Mouse (Mus musculus): ENCODE measurements around the gene Polr3h. TPM values are rescaled to one million over a fixed set of nuclear protein-coding genes. Genes with fewer than 3 reads are reported as not detected.
"Not testable (repeated sequence)": the region's sequence is repeated elsewhere in the genome, so short reads cannot be mapped to it uniquely, and the experiment has no call there.

The Polr3h gene
- polyA plus RNA-seq, 1 experiment from 2014 or later = 114 TPM

GRCm38 (mm10) chr15:81915663-81916062 lies 10.4 kb downstream of the Polr3h start:
- TF ChIP-seq CTCF (IDR thresholded peaks at IDR 0.05; ENCODE audit: low read depth) = no peak
- H3K4me3 ChIP-seq (ENCODE audit: low read depth, low read length) = no peak overlapping the region
- no peak overlapping the region for H3K27ac ChIP-seq (ENCODE audit: low read depth, low read length)
- no peak overlapping the region for H3K9ac ChIP-seq (ENCODE audit: low read depth, low read length)
- no peak overlapping the region for H3K4me2 ChIP-seq (replicated peaks; ENCODE audit: low read depth)
- peaks cover 64% of the 10 kb centered on the region for H3K36me3 ChIP-seq (ENCODE audit: control insufficient read depth, insufficient read depth)
- H3K9me3 ChIP-seq (ENCODE audit: control insufficient read depth) = no peaks in the 10 kb centered on the region
- H3K27me3 ChIP-seq (replicated peaks; ENCODE audit: control insufficient read depth, insufficient read depth, low read length) = no peaks in the 10 kb centered on the region
- 74% methylated on average over 5 of the region's 5 CpGs for WGBS
- H3K4me1 ChIP-seq (replicated peaks; ENCODE audit: control insufficient read depth, insufficient read depth, low read length) = no peaks in the 10 kb centered on the region
- ATAC-seq = no peak

GRCm38 (mm10) chr15:81914668-81915067 lies 11.4 kb downstream of the Polr3h start:
- no peak for ATAC-seq
- H3K9me3 ChIP-seq (ENCODE audit: control insufficient read depth) = no peaks in the 10 kb centered on the region
- peaks cover 74% of the 10 kb centered on the region for H3K36me3 ChIP-seq (ENCODE audit: control insufficient read depth, insufficient read depth)
- H3K4me3 ChIP-seq (ENCODE audit: low read depth, low read length) = no peak overlapping the region
- H3K27me3 ChIP-seq (replicated peaks; ENCODE audit: control insufficient read depth, insufficient read depth, low read length) = no peaks in the 10 kb centered on the region
- no peak overlapping the region for H3K4me2 ChIP-seq (replicated peaks; ENCODE audit: low read depth)
- H3K27ac ChIP-seq (ENCODE audit: low read depth, low read length) = no peak overlapping the region
- no peak for TF ChIP-seq CTCF (IDR thresholded peaks at IDR 0.05; ENCODE audit: low read depth)
- no peaks in the 10 kb centered on the region for H3K4me1 ChIP-seq (replicated peaks; ENCODE audit: control insufficient read depth, insufficient read depth, low read length)
- no peak overlapping the region for H3K9ac ChIP-seq (ENCODE audit: low read depth, low read length)
- WGBS = 82% methylated on average over 5 of the region's 5 CpGs

GRCm38 (mm10) chr15:81912498-81912897 lies 13.5 kb downstream of the Polr3h start:
- H3K4me2 ChIP-seq (replicated peaks; ENCODE audit: low read depth) = no peak overlapping the region
- H3K9ac ChIP-seq (ENCODE audit: low read depth, low read length) = no peak overlapping the region
- H3K9me3 ChIP-seq (ENCODE audit: control insufficient read depth) = no peaks in the 10 kb centered on the region
- no peak overlapping the region for H3K4me3 ChIP-seq (ENCODE audit: low read depth, low read length)
- WGBS = 59% methylated on average over 2 of the region's 2 CpGs
- H3K4me1 ChIP-seq (replicated peaks; ENCODE audit: control insufficient read depth, insufficient read depth, low read length) = no peaks in the 10 kb centered on the region
- no peak for ATAC-seq
- no peaks in the 10 kb centered on the region for H3K27me3 ChIP-seq (replicated peaks; ENCODE audit: control insufficient read depth, insufficient read depth, low read length)
- peaks cover 87% of the 10 kb centered on the region for H3K36me3 ChIP-seq (ENCODE audit: control insufficient read depth, insufficient read depth)
- TF ChIP-seq CTCF (IDR thresholded peaks at IDR 0.05; ENCODE audit: low read depth) = no peak
- no peak overlapping the region for H3K27ac ChIP-seq (ENCODE audit: low read depth, low read length)

- not testable (repeated sequence) for ATAC-seq; H3K9ac ChIP-seq (ENCODE audit: low read depth, low read length); H3K4me2 ChIP-seq (replicated peaks; ENCODE audit: low read depth); H3K4me1 ChIP-seq (replicated peaks; ENCODE audit: control insufficient read depth, insufficient read depth, low read length); H3K4me3 ChIP-seq (ENCODE audit: low read depth, low read length); H3K27me3 ChIP-seq (replicated peaks; ENCODE audit: control insufficient read depth, insufficient read depth, low read length); H3K27ac ChIP-seq (ENCODE audit: low read depth, low read length); H3K9me3 ChIP-seq (ENCODE audit: control insufficient read depth)
- peaks cover 90% of the 10 kb centered on the region for H3K36me3 ChIP-seq (ENCODE audit: control insufficient read depth, insufficient read depth)
- TF ChIP-seq CTCF (IDR thresholded peaks at IDR 0.05; ENCODE audit: low read depth) = peak; percentile 49
- 82% methylated on average over 4 of the region's 4 CpGs for WGBS
These were observed 17.3 kb downstream of the Polr3h start for GRCm38 (mm10) chr15:81908767-81909166.

- Histone ChIP-seq H3K27me3 (replicated peaks; ENCODE audit: control insufficient read depth, insufficient read depth, low read length) (no peaks in the 10 kb centered on the region), H3K9ac (ENCODE audit: low read depth, low read length) (no peak overlapping the region), H3K4me1 (replicated peaks; ENCODE audit: control insufficient read depth, insufficient read depth, low read length) (no peaks in the 10 kb centered on the region), H3K9me3 (ENCODE audit: control insufficient read depth) (no peaks in the 10 kb centered on the region), H3K27ac (ENCODE audit: low read depth, low read length) (no peak overlapping the region), H3K36me3 (ENCODE audit: control insufficient read depth, insufficient read depth) (peaks cover 90% of the 10 kb centered on the region), H3K4me2 (replicated peaks; ENCODE audit: low read depth) (no peak overlapping the region), H3K4me3 (ENCODE audit: low read depth, low read length) (no peak overlapping the region)
- no peak for TF ChIP-seq CTCF (IDR thresholded peaks at IDR 0.05; ENCODE audit: low read depth)
- WGBS = 79% methylated on average over 8 of the region's 8 CpGs
- ATAC-seq = no peak
These were observed 18.1 kb downstream of the Polr3h start for GRCm38 (mm10) chr15:81907953-81908352.

- H3K4me3 ChIP-seq (ENCODE audit: low read depth, low read length) = no peak overlapping the region
- no peaks in the 10 kb centered on the region for H3K4me1 ChIP-seq (replicated peaks; ENCODE audit: control insufficient read depth, insufficient read depth, low read length)
- H3K27me3 ChIP-seq (replicated peaks; ENCODE audit: control insufficient read depth, insufficient read depth, low read length) = no peaks in the 10 kb centered on the region
- H3K9me3 ChIP-seq (ENCODE audit: control insufficient read depth) = no peaks in the 10 kb centered on the region
- H3K9ac ChIP-seq (ENCODE audit: low read depth, low read length) = no peak overlapping the region
- peak; percentile 89 for TF ChIP-seq CTCF (IDR thresholded peaks at IDR 0.05; ENCODE audit: low read depth)
- 41% methylated on average over 2 of the region's 2 CpGs for WGBS
- H3K27ac ChIP-seq (ENCODE audit: low read depth, low read length) = no peak overlapping the region
- ATAC-seq = 0 out of 2 replicates have a peak, but pooled peaks have one; percentile 26
- H3K36me3 ChIP-seq (ENCODE audit: control insufficient read depth, insufficient read depth) = peaks cover 93% of the 10 kb centered on the region
- no peak overlapping the region for H3K4me2 ChIP-seq (replicated peaks; ENCODE audit: low read depth)
These were observed 21.1 kb downstream of the Polr3h start for GRCm38 (mm10) chr15:81904939-81905338.

GRCm38 (mm10) chr15:81898751-81899150 lies 27.3 kb downstream of the Polr3h start:
- Histone ChIP-seq H3K4me2 (replicated peaks; ENCODE audit: low read depth) (no peak overlapping the region), H3K27ac (ENCODE audit: low read depth, low read length) (peak overlapping the region; percentile 29; the same call in 1 of the 2 replicates), H3K9ac (ENCODE audit: low read depth, low read length) (no peak overlapping the region), H3K27me3 (replicated peaks; ENCODE audit: control insufficient read depth, insufficient read depth, low read length) (no peaks in the 10 kb centered on the region), H3K4me3 (ENCODE audit: low read depth, low read length) (no peak overlapping the region), H3K9me3 (ENCODE audit: control insufficient read depth) (no peaks in the 10 kb centered on the region), H3K4me1 (replicated peaks; ENCODE audit: control insufficient read depth, insufficient read depth, low read length) (no peaks in the 10 kb centered on the region; the same call in 1 of the 2 replicates), H3K36me3 (ENCODE audit: control insufficient read depth, insufficient read depth) (peaks cover 65% of the 10 kb centered on the region)
- ATAC-seq = peak; percentile 27
- TF ChIP-seq CTCF (IDR thresholded peaks at IDR 0.05; ENCODE audit: low read depth) = no peak
- 56% methylated on average over 2 of the region's 2 CpGs for WGBS
